Mouse (Mus musculus) kidney, postnatal 10 days (tissue): ENCODE results near the gene C530008M17Rik.
A peak's percentile ranks its signal among the peaks of the same experiment; 100 is the strongest.

Experiments used
- DNase-seq: peaks from one replicate; pipeline ENCODE4 v3.0.0; 2021; ENCODE audit warnings: mixed read lengths

Gene C530008M17Rik

DNA sequence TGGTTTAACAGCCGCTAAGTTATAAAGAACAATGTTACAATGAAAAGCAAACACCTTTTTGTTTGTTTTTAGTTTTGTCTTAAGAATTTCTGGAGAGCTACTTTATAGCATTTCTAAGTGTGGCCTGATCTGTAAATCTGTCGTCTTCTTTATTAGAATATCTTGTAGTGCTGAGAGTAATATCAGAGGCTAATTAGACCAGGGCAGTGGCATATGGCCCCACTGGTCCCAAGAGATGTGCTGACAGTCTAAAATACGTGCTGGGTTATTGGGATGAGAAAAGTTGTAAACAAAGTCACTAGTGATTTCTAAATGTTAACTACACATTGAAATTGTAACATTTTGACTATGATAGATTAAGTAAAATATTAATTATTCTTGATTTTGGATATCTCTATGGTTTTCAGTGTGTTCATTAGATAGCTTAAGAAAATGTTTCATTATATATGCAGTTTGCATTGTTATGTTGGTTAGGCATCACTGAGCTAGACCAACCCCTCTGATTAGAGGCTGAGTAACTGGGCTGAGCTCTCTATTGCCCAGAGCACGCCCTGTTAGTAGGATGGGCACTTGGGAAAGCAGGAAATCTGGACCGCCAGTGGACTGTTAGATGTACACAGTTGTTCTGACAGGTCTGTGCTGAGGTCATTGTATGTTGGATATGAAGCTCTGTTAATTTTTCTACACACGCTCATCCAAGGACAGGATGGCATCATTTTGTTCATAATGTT is 9.9 kb downstream of the C530008M17Rik start:
- no peak for DNase-seq

- no peak for DNase-seq
Measured at GRCm38 (mm10) chr5:76668118-76668517, 11.8 kb downstream of the C530008M17Rik start.

GRCm38 (mm10) chr5:76668547-76668946 is 12.2 kb downstream of the C530008M17Rik start:
- no peak for DNase-seq

- no peak for DNase-seq
Measured at GRCm38 (mm10) chr5:76670183-76670582, 13.9 kb downstream of the C530008M17Rik start.

GRCm38 (mm10) chr5:76674022-76674653 is 17.8 kb downstream of the C530008M17Rik start:
- DNase-seq = no peak

- DNase-seq = peak; percentile 15
Measured at GRCm38 (mm10) chr5:76675369-76675768, 19.1 kb downstream of the C530008M17Rik start.

GRCm38 (mm10) chr5:76680959-76681358 is 24.6 kb downstream of the C530008M17Rik start:
- no peak for DNase-seq

DNA sequence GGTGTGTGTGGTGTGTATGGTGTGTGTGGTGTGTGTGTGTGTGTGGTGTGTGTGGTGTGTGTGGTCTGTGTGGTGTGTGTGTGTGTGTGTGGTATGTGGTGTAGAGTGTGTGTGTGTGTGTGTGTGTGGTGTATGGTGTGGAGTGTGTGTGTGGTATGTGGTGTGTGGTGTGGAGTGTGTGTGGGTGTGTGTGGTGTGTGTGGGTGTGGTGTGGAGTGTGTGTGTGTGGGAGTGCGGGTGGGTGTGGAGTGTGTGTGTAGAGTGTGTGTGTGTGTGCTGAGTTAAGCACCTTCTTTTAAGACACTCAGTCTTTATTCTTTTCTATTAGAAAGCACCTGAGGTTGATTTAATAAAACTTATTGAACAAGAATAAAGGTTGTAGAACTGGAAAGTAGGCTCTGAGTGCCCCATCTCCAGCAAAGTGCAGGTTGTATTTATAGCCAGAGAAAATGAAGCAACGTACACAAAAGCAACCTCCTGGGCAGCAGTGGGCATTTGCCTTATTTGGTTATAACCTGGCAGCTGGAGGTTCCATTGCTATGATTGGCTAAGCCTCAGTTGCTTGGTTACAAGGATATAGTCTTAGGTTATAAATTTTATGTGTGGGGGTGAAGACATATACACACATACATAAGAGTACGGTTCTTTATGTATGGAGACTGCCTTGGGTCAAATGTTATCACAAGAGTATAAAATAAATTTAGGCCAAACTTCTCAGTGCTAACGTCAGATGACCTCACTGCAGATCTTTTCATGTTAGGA is 25.8 kb downstream of the C530008M17Rik start:
- DNase-seq = no peak

DNA sequence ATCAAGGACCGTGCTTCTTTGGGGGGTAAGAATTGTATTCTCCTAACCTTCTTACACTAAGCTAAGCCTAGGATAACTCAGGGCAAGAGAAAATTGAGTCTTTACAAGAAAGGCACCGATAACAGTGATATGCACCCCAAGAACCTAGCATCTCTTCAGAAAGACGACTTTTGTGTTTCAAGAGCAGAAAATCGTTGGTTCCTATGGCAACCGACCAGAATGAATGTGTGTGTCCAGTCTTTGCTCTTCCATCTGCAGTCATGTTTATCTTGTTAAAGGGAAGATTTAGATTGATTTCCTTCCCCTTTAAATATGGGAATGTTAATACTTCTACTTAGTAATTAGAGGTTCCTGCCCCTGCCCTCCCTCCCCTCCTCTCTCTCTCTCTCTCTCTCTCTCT is 27.1 kb downstream of the C530008M17Rik start:
- DNase-seq = no peak

- DNase-seq = no peak
Measured at GRCm38 (mm10) chr5:76684658-76685605, 28.6 kb downstream of the C530008M17Rik start.

GRCm38 (mm10) chr5:76687961-76688600 is 31.8 kb downstream of the C530008M17Rik start:
- DNase-seq = no peak

GRCm38 (mm10) chr5:76688643-76689042 is 32.3 kb downstream of the C530008M17Rik start:
- no peak for DNase-seq

GRCm38 (mm10) chr5:76690177-76690593 is 33.9 kb downstream of the C530008M17Rik start:
- no peak for DNase-seq

- no peak for DNase-seq
Measured at GRCm38 (mm10) chr5:76691251-76691650, 34.9 kb downstream of the C530008M17Rik start.

DNA sequence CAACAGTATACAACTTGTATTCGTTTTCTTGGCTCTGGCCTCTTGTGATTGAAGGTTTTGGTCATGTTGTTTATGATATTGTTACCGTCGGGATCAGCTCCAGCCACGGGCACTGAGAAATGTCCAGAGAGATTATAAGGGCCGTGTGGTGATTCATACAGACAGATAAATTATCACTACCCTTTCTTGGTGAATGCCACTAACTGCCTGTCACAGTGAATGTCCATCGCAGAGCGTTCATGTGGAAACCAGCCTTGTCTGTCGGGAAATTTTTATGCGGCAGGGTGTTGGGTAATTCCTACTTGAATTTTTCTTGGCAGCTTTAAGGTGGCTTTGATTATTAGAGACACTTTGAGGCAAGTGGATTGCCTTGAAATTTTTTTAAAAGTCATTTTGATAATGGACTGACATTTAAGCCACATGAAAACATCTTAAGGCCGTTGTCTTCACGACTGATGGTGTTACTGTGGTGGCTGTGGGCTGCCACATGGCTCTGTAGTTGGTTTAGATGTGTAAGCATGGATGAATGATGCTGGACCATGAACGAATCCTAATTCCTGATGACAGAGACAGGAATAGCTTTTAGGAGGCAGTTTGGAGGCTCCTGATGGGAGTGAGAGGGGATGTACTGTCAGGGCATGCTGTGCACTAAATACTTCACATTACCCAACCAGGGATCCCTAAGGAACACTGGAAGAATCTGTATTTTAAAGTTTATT is 35.6 kb downstream of the C530008M17Rik start:
- no peak for DNase-seq

- DNase-seq = no peak
Measured at GRCm38 (mm10) chr5:76697536-76697935, 41.2 kb downstream of the C530008M17Rik start.

DNA sequence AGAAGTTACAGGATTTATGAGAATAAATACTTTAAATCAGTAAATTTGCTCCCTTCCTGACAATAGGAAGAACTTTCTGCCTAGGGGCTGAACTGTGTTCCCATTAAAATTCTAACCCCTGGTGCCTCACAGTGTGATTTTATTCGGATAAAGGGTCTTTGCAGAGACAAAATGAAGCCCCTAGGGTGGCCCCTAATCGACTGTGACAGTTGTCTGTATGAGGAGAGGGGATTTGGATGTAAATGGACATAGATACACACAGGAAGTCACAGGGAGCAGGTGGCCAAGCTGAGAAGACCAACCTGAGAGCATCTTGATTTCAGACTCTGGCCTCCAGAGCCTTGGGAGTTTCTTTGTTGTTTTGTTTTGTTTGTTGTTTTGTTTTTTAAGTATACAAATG is 41.9 kb downstream of the C530008M17Rik start:
- DNase-seq = no peak

GRCm38 (mm10) chr5:76701127-76701853 is 45.0 kb downstream of the C530008M17Rik start:
- DNase-seq = no peak

DNA sequence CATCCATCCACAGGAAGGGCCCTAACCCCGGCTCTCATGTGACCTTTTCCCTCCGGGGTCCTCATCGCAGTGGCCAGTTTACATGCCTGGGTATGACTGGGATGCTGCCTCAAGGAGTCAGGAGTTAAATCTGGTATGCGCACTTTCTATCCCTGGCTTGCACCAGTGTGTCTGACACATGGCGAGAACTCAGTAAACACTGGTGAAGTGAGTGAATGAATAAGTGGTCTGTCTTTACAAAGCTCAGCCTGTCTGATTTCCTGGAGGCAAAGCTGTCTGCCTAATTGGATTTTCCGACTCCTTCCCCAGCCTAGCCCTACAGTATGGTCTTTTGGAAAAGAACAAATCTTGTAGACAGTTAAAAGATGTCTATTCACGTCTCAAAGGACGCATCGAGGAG is 45.8 kb downstream of the C530008M17Rik start:
- DNase-seq = no peak

DNA sequence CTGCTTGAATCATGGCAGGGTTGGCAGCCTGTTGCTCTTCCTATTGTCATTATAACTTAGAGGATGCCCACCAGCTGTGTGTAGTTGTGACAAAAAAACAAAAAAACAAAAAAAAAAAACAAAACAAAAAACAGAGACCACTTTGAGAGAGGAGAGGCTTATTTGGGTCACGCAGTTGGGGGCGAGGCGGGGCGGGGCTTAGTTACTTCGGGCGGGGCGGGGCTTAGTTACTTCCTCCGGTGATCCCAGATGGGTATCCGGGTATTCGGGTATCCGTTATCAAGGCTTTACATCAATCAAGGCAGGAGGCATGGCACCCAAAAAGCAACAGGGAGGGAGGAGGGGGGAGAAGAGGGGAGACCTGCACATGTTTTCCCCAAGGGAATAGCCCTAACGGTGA is 46.3 kb downstream of the C530008M17Rik start:
- DNase-seq = peak; percentile 53
